Mouse (Mus musculus): ENCODE measurements around the gene Rpf2.
A peak's percentile ranks its signal among the peaks of the same experiment; 100 is the strongest.

Gene Rpf2

DNA sequence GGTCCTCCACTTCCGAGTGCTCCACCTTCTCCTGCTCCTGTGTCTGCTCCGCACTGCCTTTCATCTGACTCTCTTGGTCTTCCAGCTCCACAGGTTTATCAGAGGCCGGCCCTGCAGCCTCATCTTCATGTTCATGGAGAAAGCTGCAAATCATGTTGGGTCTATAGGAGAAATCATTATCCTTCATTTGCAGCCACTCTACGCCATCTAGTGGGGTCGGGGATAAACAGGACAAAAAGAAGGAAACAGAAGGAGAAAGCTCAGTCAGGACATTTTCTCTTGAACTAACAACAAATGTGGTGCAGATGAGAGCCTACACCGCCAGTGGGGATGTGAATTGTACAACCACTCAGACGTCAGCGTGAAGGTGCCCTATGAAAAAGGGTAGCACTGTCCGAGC, 2.8 kb upstream of the Rpf2 start:
- no peak for DNase-seq (ENCODE audit: low read depth, low spot score)

DNA sequence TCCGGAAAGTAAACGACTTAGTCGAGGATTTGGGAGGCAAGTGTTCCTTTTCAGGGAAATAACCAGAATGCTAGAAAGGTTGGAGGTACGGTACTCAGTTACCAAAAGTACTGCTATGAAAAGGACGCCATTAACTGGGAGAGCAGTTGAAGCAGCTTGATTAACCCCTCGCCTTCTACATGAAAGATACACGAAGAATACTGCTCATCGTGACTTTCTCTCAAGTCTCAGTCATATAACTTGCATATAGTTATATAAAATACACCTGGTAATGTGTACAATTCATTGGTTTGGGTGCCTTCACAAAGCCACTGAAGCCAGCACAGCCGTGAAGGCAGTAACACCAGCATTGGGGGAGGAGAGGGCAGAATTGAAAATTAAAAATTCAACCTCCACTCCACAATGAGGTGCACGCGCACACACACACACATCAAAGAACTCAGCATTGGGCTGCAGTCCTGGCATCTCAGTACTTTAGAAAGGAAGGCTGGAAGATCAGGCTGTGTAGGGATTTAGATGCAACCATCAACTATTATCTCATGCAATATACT, 405 bp upstream of the Rpf2 start:
- no peak for DNase-seq (ENCODE audit: low read depth, low spot score)

DNA sequence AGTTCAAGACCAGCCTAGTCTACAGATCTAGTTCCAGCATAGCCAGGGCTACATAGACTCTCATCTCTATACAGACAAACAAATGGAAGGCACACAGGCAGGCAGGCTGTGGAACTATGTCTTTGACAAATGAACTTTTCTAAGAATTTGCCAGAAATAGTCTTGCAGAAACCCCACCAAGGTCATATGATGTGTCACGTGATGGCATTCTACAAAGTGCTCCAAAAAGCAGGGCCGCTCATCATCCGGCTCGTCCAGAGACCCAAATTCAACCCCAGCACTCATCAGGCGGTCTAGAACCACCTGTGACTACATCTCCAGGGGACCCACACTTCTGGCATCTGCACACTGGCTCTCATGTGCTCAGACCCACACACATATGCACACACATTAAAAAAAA, 9.0 kb downstream of the Rpf2 start:
- DNase-seq (ENCODE audit: low read depth, low spot score), result no peak

DNA sequence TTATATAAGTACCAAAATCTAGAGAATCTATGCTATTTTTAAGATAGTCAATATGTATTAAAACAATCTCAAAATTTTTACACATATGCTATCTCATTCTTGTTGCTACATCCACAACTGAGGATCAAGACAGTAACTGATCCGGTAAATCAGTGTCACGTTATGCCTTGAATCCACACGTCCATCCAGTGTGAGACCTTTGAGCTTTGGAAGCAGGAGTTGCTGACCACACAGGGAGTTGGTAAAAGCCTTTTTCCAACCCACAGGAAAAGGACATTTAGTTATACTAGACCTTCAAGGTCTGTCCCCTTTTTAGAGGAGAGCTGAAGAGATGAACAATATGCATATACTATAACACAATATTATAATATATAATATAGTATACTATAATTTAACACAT, 13.6 kb downstream of the Rpf2 start:
- no peak for DNase-seq (ENCODE audit: low read depth, low spot score)

DNA sequence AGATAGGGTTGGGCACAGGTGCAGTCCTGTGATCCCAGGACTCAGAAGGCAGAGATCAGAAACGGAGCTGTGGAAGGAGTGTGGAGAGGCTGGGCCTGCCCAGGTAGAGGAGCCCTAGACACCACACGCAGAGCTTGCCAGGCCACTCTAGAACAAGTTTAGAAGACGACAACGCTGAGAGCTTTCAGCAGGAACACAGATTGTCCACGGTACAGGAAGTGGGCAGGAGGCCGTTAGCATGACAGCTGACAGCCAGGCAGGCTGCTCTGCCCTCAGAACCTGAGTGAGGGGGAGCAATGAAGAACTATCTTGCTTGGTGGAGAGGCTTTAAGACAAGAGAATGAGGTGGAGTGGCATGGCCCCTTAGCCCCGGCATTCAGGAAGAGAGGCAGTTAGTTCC, 14.4 kb downstream of the Rpf2 start:
- no peak for DNase-seq (ENCODE audit: low read depth, low spot score)

DNA sequence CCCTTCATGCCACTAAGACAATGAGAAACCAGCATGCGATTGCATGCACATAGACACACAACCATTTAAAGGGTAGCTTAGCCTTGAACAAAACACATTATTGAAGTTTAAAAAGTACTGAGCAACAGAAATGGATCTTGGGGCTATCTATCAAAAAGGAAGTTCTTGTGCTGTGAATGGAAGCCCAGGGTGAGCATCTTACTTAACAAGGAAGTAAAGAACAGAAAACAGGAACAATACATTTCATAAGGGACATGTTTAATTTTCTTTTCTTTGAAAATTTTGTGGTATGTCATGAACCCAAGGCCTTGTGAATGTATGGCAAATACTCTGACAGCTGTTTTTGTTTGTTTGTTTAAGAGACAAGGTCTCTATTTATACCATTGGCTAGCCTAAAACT, 17.1 kb downstream of the Rpf2 start:
- no peak for DNase-seq (ENCODE audit: low read depth, low spot score)

DNA sequence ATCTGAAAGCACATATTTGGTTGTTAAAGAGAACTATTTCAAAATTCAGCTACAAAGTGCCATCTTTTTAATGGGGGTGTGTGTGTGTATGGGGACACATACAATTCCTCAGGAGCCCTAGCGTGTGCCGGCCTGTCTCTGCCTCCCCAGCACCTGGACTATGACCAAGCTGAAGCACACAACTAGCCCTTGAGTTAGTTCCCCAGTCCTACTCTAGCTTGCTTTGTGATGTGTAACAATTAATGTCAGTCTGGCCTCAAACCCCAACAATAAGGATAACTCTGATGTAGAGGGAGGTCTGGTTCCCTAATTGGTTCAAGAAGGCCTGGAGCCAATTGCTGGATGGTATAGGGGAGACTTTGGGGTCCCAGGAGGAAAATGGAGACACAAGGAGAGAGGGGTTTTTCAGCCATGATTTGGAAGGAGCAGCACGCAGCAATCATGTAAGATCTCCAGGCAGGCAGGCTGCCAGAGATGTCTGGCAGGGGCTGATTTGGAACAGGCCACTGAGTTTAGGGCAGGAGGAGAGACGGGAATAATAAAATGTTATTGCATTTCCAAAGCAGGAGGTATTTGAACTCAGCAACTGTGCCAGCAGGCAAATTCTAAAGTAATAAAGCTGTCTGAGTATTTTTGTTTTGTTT, 19.1 kb downstream of the Rpf2 start:
- no peak for DNase-seq (ENCODE audit: low read depth, low spot score)

DNA sequence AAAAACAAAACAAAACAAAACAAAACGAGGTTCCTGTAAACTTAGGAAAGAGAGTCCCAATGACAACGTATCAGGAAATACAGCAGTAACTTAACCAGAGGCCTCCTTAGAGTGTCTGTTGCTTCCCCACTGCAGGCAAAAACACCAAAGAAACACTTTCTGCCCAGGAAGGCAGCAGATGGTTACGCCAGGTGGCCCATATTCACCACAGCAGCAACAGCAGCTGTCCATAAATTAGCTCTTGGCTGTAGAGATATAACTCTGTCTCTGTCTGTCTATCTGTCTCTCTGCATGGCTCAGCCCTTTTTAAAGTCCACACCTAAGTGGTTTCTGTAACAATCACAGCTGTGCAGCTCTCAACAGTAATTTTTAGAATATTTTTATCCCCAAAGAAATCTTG, 28.0 kb downstream of the Rpf2 start:
- DNase-seq (ENCODE audit: low read depth, low spot score), result no peak

DNA sequence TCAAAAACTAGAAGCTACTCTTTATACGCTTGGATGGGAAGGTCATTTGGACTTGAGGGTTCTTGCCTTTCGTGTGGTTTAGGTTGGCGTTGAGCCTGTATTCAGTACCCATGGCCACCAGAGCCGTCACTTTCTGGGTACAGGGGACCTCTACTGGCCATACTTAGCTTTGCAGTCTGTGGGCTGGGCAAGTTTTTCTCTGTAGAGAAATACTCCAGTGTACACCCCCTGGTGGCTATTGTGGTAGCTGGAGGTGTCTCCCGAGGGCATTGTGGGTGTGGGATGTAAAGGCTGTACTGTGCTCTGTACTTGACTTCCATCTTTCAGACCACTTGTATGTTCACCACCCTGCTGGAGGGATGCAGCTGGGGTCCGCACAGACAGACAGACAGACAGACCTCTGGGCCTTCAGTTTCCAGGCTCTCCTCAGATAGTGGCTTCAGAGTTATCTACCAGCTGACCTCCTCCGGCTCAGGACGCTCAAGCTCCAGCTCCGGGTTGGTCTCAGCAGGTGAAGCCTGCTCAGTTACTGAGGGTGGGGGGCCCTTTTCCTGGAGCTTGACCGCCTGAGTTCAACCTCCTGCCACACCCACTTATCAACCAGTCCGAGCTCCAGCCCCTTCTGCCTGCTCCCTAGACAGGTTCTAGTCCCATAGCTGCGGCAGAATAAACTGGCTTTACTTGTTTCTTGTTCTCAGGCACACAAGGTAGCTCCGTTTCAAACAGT, 34.2 kb downstream of the Rpf2 start:
- peak; percentile 85 for DNase-seq (ENCODE audit: low read depth, low spot score)

DNA sequence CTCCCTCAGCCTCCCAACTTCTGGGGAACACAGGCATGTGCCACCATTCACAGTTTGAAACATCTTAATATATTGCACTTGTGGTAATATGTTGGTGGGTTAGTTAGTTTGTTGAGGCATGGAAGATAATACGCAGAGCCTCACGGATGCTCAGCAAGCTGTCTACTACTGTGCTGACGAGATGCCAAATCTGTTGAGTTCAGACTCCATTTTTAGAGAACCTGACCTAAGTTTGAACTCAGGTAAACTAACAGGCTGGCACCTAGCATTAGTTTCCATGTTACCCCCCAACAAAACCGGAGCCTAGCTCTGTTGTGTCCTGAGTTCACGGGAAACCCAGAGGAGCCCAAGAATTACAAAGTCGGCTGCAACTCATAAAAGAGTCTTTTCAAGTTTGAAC, 51.8 kb downstream of the Rpf2 start:
- DNase-seq (ENCODE audit: low read depth, low spot score), result peak; percentile 65

DNA sequence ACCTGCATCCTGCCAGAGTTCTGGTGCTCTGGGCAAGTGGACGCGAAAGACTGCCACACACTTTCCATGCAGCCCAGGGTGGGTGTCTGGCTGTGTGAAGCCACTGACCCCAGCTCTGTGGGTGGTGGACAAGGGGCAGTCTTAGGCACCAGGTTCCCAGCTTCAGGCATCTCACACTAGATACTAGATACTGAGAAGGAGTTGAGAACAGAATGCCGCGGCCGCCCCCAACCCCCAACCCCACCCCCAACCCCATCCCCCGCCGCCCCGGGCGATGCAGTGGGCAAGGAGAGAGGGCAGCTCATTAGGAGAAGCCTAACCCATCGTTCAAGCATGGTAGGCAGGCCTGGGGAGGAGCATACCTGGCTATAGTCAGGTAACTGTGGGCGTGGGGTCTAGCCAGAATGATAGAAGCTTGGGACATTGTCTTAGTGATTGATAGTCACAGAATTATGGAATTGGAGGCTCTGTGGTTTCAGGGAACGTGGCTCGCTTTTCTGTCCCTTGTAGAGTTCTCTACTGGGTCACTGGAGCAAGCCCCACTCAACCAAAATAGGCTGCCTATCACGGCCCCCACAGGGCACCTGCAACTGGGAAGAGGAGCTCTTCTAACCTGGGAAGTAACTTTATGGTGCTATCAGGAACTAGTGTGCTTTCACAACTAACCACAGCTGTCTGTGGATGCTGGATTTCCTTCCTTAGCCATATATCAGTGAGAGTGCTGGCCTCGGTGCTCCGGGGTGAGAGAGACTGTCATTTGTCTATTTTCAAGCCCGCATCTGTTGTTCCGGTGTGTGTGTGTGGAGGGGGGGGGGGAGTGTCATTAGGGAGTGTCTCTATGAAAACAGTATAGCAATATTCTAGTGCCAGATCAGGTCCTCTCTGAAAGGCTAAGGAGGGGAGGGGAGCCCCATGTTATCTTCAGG, 54.6 kb downstream of the Rpf2 start:
- no peak for DNase-seq (ENCODE audit: low read depth, low spot score)

DNA sequence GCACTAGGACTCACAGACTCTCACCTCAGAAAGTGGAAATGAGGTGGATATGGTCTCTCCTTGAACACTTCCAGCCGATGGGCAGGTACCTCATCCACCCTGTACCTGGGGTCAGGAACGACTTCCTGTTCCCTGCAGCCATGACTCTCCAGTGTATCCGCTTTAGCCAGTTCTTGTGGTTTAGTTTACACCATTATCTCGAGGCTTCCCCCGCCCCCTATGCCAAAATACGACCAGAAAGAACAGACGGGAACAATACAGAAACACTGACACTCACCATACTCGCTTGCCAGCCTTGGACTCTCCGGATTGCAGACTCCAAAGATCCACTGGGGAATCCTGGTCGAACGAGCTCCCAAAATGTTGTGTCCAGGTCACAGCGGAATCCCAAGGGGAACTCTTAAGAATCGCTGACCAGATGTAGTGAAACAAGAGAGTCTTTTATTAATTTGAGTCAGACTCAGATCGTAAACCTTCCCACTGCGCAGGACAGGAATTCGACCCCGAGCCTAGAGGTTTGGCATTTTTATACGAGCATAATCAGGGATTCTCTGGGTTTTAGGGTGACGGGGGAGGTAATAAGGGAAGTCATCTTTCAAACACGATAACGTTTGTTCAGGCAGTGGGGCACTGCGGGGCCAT, 55.4 kb downstream of the Rpf2 start:
- no peak for DNase-seq (ENCODE audit: low read depth, low spot score)

DNA sequence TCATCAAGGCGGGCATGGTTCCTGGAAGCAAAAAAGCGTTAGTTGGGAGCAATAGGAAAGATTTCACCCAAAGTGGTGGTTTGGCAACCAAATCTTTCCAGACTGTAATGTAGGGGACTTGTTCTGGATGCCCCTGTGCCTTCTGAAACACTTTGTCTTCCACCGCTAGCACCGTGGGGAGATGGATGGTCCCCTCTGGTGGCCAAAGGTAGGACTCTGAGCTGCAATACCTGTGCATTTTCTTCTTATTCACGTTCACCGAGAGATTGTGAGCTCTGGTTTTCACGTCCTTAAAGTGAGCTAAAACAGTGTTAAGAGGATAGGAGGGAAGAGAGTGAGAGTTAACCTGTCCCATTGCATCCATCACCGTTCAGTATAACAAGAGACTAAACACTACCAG, 56.0 kb downstream of the Rpf2 start:
- DNase-seq (ENCODE audit: low read depth, low spot score), result no peak

DNA sequence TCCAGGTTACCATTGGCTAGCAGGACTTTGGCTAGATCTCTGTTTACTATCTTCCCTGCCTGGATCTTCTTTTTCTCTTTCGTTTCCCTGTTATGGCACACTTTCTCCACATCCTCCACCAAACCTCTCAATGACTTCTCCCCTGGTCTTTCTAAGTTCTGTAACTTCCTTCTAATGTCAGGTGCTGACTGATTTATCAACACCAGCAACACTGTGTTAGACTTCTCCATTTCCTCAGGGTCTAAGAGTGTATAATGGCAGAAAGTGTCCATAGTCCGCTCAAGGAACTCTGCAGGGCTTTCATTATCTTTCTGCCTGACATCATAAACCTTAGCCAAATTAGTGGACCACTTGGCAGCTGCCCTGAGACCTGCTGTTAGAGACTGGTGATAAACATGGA, 57.1 kb downstream of the Rpf2 start:
- no peak for DNase-seq (ENCODE audit: low read depth, low spot score)

DNA sequence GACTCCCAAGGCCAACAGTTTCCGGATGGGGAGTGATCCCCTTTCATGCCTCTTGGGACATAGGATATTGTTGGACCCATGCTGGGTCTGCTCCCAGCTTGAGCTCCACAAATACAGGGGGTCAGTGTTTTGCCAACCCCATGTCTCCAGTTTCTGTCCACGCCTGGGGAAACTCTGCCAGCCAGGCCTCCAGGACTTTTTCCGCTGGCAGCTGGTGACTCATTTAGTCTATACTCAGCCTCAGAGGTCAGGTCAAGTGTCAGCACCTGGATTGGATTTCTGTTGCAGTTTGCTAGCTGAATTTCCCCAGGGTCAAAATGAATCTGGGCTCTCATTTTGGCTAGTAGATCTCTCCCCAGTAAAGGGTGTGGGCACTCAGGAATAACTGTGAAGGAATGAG, 58.0 kb downstream of the Rpf2 start:
- DNase-seq (ENCODE audit: low read depth, low spot score), result peak; percentile 89

DNA sequence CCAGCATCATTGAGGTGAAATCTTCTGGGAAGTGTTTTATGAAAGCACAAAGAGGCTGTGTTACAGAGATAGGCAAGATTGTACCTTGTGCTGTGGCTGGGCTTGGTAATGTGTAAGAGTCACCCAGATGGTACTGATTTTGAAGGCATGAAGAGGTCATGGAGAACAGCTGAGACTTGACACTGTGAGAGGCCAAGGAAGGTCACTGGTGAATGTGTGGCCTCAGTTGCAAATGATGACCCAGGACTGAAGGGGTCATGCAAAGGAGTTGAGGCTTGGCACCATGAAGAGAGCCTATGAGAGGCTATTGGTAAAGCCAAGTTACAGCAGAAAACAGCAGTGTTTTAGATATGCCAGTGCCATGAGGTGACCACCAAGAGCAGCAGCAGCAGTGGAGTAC, 60.9 kb downstream of the Rpf2 start:
- DNase-seq (ENCODE audit: low read depth, low spot score), result no peak

DNA sequence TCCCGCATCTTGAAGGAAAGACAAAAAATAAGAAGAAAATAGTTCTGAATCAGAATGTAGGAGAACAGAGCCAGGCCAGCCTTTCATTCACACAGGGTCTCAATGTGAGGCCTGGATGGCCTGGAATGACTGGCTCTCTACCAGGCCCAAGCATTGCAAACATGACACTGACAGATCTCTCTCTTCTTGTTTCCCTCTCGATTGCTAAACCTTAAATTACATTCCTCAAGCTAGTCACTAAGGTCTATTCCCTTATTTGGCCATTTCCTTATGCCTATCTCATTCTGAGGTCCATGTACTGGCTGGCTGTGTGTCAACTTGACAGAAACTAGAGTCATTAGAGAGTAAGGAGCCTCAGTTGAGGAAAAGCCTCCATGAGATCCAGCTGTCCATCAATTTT, 66.8 kb downstream of the Rpf2 start:
- DNase-seq (ENCODE audit: low read depth, low spot score), result no peak

DNA sequence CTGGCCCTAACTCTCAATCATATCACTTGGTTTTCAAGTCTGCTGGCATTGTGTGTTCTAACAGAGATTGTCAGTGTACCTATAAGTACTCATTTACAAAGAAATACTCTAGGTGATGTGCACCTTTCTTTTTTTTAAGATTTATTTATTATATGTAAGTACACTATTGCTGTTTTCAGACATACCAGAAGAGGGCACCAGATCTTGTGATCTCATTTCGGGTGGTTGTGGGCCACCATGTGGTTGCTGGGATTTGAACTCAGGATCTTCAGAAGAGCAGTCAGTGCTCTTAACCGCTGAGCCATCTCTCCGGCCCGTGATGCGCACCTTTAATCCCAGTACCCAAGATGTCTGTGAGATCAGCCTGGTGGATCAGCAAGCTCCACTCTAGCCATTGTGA, 67.7 kb downstream of the Rpf2 start:
- no peak for DNase-seq (ENCODE audit: low read depth, low spot score)

DNA sequence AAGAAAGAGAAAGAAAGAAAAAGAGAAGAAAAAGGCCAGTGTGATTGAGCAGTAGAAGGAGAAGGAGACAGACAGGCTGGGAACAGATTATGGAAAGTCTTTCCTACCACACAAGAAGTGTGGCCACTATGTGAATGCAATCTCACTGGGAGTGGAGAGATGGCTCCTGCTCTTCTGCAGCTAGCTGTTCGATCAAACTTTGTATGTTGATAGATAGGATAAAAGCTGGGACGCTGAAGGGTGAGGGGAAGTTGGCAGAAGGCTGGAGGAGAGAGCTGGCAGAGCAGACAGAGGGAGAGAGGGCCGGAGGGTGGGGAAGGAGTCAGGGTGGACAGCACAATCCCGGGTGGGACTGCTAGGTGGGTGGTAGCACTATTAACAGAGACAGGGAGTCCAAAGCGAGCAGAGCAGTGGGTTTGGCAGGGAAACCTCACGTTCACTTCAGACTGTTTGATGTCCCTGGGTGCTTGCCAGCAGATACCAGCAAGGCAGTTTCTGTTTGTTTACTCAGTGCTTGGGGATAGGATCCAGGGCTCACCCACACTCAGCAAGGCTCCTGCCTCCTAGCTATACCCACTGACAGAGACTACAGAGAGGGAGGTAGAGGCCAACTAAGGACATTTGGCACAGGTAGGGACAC, 69.4 kb downstream of the Rpf2 start:
- no peak for DNase-seq (ENCODE audit: low read depth, low spot score)
